Mouse (Mus musculus): ENCODE data around the gene Ypel2. TPM values are rescaled to one million over a fixed set of nuclear protein-coding genes. Genes with fewer than 3 reads are reported as not detected.

Ypel2 gene
- polyA plus RNA-seq, 1 experiment from 2014 or later: 3.1 TPM

DNA sequence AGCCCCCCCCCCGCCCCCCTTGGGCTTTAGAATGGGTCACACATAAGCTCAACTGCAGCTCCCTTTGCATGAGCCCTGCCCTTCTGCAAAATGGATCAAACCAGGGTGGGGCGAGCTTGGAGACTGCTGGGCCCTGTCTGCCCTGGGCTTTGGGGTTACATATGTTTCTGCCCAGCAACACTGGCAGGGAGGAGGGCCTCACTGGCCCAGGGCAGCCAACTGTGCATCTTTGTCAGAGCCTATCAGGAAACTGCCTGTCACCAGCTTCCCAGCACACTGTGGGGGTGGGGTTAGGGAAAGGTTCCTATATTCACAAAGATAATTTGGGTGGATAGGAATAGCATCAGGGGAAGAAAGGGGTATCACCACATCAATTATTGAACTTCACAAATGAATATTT, 95.1 kb downstream of the Ypel2 start:
- H3K9me3 ChIP-seq (ENCODE audit: control insufficient read depth, low read length): no peaks in the 10 kb centered on the region
- H3K9ac ChIP-seq (ENCODE audit: low read depth, low read length): no peak overlapping the region
- H3K4me1 ChIP-seq (replicated peaks; ENCODE audit: control insufficient read depth, insufficient read depth, low read length): peaks cover 9% of the 10 kb centered on the region
- no peak overlapping the region for H3K4me2 ChIP-seq
- peaks cover 2% of the 10 kb centered on the region; the same call in 1 of the 2 replicates for H3K27me3 ChIP-seq (replicated peaks; ENCODE audit: control insufficient read depth, insufficient read depth, low read length)
- no peaks in the 10 kb centered on the region for H3K36me3 ChIP-seq (ENCODE audit: control insufficient read depth, insufficient read depth, low read length)
- no peak overlapping the region for H3K4me3 ChIP-seq (ENCODE audit: low read depth, low read length)
- WGBS: 39% methylated on average over 2 of the region's 2 CpGs
- DNase-seq (ENCODE audit: low spot score) (no peak), ATAC-seq (replicated peaks; ENCODE audit: low FRiP score) (no peak; the same call in 1 of the 2 replicates)
- no peak overlapping the region for H3K27ac ChIP-seq (ENCODE audit: low read depth, low read length)

DNA sequence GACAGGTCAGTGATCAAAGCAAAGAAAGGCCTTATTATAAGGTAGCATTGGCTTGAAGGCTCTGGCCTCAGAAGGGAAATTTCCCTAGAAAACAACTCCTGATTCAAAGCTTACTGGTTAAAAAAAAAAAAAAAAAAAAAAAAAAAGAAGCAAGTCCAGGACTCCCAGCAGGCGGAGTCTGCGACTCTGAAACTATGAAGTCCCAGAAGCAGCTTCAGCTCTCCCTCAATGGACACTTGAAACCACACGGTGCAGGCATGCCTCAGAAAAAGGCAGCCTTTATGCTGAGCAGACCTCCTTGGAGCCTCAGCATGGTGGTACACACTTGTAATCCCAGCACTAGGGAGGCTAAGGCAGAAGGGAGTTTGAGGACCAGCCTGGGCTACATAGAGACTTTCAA, 97.9 kb downstream of the Ypel2 start:
- Histone ChIP-seq H3K4me2 (no peak overlapping the region), H3K9ac (ENCODE audit: low read depth, low read length) (no peak overlapping the region), H3K36me3 (ENCODE audit: control insufficient read depth, insufficient read depth, low read length) (no peaks in the 10 kb centered on the region), H3K27me3 (replicated peaks; ENCODE audit: control insufficient read depth, insufficient read depth, low read length) (peaks cover 3% of the 10 kb centered on the region; the same call in 1 of the 2 replicates), H3K4me1 (replicated peaks; ENCODE audit: control insufficient read depth, insufficient read depth, low read length) (peaks cover 9% of the 10 kb centered on the region), H3K4me3 (ENCODE audit: low read depth, low read length) (no peak overlapping the region), H3K9me3 (ENCODE audit: control insufficient read depth, low read length) (no peaks in the 10 kb centered on the region), H3K27ac (ENCODE audit: low read depth, low read length) (no peak overlapping the region)
- DNase-seq (ENCODE audit: low spot score) (no peak), ATAC-seq (replicated peaks; ENCODE audit: low FRiP score) (no peak)
- 59% methylated on average over 3 of the region's 3 CpGs for WGBS

DNA sequence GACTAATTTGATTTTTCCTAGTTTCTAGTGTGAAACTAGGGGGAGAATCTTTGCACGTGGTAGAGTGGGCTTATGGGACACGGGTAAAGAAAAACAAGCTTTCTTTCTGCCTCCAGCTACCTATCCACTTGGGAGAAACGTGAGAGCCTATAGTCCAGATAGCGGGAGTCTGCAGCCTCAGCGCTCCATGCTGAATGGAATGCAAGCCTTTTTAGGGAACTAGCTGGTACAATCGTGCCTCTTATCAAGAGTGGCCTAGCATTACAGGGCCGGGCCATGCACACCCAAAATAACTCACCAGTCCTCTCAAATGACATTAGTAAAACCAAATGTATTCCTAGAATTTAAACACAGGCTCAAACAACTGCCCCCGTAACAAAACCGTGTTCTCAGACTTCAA, 98.4 kb downstream of the Ypel2 start:
- H3K4me3 ChIP-seq (ENCODE audit: low read depth, low read length): no peak overlapping the region
- no peak overlapping the region for H3K9ac ChIP-seq (ENCODE audit: low read depth, low read length)
- H3K27ac ChIP-seq (ENCODE audit: low read depth, low read length): no peak overlapping the region
- peaks cover 3% of the 10 kb centered on the region; the same call in 1 of the 2 replicates for H3K27me3 ChIP-seq (replicated peaks; ENCODE audit: control insufficient read depth, insufficient read depth, low read length)
- no peaks in the 10 kb centered on the region for H3K36me3 ChIP-seq (ENCODE audit: control insufficient read depth, insufficient read depth, low read length)
- 51% methylated on average over 9 of the region's 9 CpGs for WGBS
- ATAC-seq (replicated peaks; ENCODE audit: low FRiP score) (no peak), DNase-seq (ENCODE audit: low spot score) (no peak)
- peaks cover 9% of the 10 kb centered on the region for H3K4me1 ChIP-seq (replicated peaks; ENCODE audit: control insufficient read depth, insufficient read depth, low read length)
- no peak overlapping the region for H3K4me2 ChIP-seq
- H3K9me3 ChIP-seq (ENCODE audit: control insufficient read depth, low read length): no peaks in the 10 kb centered on the region

DNA sequence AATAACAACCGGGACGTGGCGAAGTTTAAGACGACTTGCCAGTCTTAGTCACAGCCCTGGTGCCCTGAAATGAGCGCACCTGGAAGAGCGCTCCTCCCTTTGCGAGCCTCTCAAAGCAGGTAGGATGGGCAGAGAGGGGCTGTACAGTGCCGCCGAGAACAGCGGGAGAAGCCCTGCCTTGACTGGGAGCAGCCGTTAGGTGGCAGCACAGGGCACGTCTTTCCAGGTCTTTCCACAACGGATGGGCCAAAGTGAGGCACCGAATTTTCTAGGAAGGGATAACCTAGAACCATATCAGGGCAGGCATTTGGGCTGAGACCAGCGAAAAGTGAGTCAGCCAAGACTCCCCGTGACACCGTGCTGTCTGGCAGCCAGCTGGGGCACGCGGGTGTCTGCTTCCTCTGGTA, 99.3 kb downstream of the Ypel2 start:
- WGBS: 10% methylated on average over 19 of the region's 19 CpGs
- 0 out of 2 replicates have a peak overlapping the region, but pooled peaks have one; percentile 25 for H3K9ac ChIP-seq (ENCODE audit: low read depth, low read length)
- ATAC-seq (replicated peaks; ENCODE audit: low FRiP score) (peak; percentile 41; the same call in 1 of the 2 replicates), DNase-seq (ENCODE audit: low spot score) (peak; percentile 72)
- peaks cover 9% of the 10 kb centered on the region for H3K4me1 ChIP-seq (replicated peaks; ENCODE audit: control insufficient read depth, insufficient read depth, low read length)
- peak overlapping the region; percentile 29; the same call in 1 of the 2 replicates for H3K4me3 ChIP-seq (ENCODE audit: low read depth, low read length)
- peaks cover 3% of the 10 kb centered on the region; the same call in 1 of the 2 replicates for H3K27me3 ChIP-seq (replicated peaks; ENCODE audit: control insufficient read depth, insufficient read depth, low read length)
- no peaks in the 10 kb centered on the region for H3K36me3 ChIP-seq (ENCODE audit: control insufficient read depth, insufficient read depth, low read length)
- peak overlapping the region; percentile 73 for H3K4me2 ChIP-seq
- no peak overlapping the region for H3K27ac ChIP-seq (ENCODE audit: low read depth, low read length)
- H3K9me3 ChIP-seq (ENCODE audit: control insufficient read depth, low read length): no peaks in the 10 kb centered on the region

DNA sequence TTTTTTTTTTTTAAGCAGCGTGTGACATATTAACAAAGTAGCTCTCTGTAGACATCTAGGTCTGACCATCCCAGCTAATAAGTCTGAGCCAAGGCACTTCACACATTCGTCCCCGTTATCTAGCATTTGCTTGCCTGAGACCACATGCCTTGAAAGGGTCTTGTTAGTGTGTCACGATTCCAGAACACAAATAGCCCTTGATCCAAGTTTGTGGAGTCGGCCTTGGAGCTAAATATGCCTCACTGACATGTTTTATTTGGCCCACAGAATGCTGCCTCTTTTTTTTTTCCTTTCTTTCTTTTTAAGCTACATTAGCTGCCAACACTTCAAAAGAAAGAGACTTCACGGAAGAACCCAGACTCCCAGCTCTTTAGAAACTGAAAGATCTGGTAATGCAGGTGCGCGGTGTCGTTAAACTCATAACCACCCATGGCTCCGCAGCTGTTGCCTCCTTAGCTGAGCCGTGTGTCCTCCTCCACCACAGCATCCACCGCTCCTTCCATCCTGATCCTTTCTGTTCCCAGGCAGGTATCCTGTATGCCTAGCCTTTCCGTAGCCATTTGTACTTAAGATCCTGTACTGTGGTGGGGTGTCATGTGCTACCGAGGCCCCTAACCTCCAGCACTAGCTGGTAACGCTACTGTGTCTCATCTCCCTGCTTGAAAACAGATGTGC, 100.4 kb downstream of the Ypel2 start:
- no peak for ATAC-seq (replicated peaks; ENCODE audit: low FRiP score)
- Histone ChIP-seq H3K9me3 (ENCODE audit: control insufficient read depth, low read length) (no peaks in the 10 kb centered on the region), H3K36me3 (ENCODE audit: control insufficient read depth, insufficient read depth, low read length) (no peaks in the 10 kb centered on the region), H3K4me1 (replicated peaks; ENCODE audit: control insufficient read depth, insufficient read depth, low read length) (peaks cover 6% of the 10 kb centered on the region), H3K9ac (ENCODE audit: low read depth, low read length) (no peak overlapping the region), H3K27me3 (replicated peaks; ENCODE audit: control insufficient read depth, insufficient read depth, low read length) (peaks cover 3% of the 10 kb centered on the region; the same call in 1 of the 2 replicates), H3K4me3 (ENCODE audit: low read depth, low read length) (no peak overlapping the region), H3K27ac (ENCODE audit: low read depth, low read length) (no peak overlapping the region), H3K4me2 (no peak overlapping the region)
- DNase-seq (ENCODE audit: low spot score): no peak
- 85% methylated on average over 15 of the region's 15 CpGs for WGBS

Other genes starting within 250 kb of the Ypel2 start
- gene Cltc, start 236.1 kb downstream of the Ypel2 start, polyA plus RNA-seq (2014; fragmentation: Nextera tagmentation; extraction: Ambion mirVana): 157 and 185 TPM in 2 replicates
- gene Dhx40, start 186.0 kb downstream of the Ypel2 start, polyA plus RNA-seq (2014; fragmentation: Nextera tagmentation; extraction: Ambion mirVana): 15.4 and 16.4 TPM in 2 replicates
- gene Gdpd1, start 80.4 kb upstream of the Ypel2 start, polyA plus RNA-seq (2014; fragmentation: Nextera tagmentation; extraction: Ambion mirVana): 12.0 and 12.5 TPM in 2 replicates
- gene Smg8, start 93.1 kb upstream of the Ypel2 start, polyA plus RNA-seq (2014; fragmentation: Nextera tagmentation; extraction: Ambion mirVana): 20.8 and 24.5 TPM in 2 replicates
- 13.4 and 14.5 TPM in 2 replicates for gene Prr11, start 115.0 kb upstream of the Ypel2 start, polyA plus RNA-seq (2014; fragmentation: Nextera tagmentation; extraction: Ambion mirVana)
- 55.3 and 55.9 TPM in 2 replicates for gene Ska2, start 115.5 kb upstream of the Ypel2 start, polyA plus RNA-seq (2014; fragmentation: Nextera tagmentation; extraction: Ambion mirVana)
- gene Trim37, start 133.4 kb upstream of the Ypel2 start, polyA plus RNA-seq (2014; fragmentation: Nextera tagmentation; extraction: Ambion mirVana): 40.4 and 43.4 TPM in 2 replicates